Mouse (Mus musculus) liver, adult 2 months (tissue): Measurements from ENCODE around the gene Cfdp1.

Source experiments
- CTCF ChIP-seq: fragments of 200-500 bp; IDR thresholded peaks from 2 replicates; pipeline ENCODE4 v1.5.1; 2011; ENCODE audit warnings: low read depth, low read length, control low read depth
- POLR2A ChIP-seq: fragments of 200-500 bp; IDR thresholded peaks from 2 replicates; pipeline ENCODE4 v1.6.1; 2011; ENCODE audit warnings: low read length, control low read depth; ENCODE audit not compliant: insufficient read depth; ENCODE audit errors: extremely low read depth

GRCm38 (mm10) chr8:111778801-111779200, 75.3 kb downstream of the Cfdp1 start:
- TF ChIP-seq CTCF (no peak), POLR2A (no peak)
